Mouse (Mus musculus): ENCODE results near the gene E2f1.

The E2f1 gene

DNA sequence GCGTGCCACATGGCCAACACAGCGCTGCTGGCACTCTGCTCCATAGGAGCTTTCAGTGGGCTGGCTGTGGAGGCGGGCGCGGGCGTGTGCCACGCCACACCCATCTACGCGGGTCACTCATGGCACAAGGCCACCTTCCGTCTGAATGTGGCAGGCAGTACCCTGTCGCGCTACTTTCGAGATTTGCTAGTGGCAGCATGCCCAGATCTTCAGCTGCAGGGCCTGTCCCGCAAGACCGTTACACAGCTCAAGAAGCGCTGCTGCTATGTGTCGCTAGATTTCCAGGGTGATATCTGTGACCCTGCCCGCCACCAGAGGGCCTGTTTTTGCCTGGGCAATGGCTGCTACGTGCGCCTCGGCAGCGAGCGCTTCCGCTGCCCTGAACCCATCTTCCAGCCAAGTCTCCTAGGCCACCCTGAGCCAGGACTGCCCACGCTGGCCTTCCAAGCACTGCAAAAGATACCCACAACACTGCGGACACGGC is 17.2 kb downstream of the E2f1 start:
- DNase-seq (ENCODE audit: low read depth in 1 of 2, low spot score in 2 of 2), result peak; percentile 29 to 48

DNA sequence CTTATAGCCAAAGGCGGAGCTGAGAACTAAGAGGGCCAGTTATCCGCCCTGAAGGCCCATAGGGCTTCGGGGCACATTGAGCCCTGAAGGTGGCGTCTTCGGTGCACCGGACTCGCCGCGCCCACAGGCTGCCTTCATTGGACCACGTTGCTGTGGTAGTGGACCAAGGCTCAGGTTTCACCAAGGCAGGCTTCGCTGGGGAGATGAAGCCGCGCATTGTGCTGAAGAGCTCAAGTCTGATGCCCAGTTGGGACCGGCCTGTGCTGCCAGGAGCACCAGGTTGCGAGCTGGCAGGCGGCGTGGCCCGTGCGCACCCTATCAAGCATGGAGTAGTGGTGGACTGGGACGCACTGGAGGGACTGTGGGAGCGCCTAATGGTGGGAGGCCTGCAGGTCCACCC is 17.8 kb downstream of the E2f1 start:
- no peak for DNase-seq (ENCODE audit: low read depth in 1 of 2, low spot score in 2 of 2)

DNA sequence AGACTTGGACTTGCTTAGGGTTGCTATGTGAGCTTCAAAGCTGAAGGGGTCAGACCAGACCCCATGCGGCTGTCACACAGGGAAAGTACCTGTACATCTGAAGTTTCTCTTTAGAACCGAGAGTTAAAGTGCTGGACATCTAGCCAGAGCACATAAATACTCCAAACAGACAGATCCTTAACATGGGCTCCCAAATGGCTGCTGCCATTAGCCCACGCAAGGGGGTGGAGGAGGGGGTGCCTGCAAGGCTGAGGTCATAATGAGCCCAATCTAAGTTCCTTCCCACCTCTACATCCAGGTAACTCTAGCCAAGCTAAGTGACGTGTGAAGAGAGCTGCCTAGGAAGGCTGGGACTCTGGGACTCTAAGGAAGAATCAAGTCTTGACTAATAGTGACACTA is 18.2 kb downstream of the E2f1 start, which contains the start of gene Actl10:
Gene Actl10, plus strand, starts transcription at position 301 of the 400 bp plus-strand sequence.
- DNase-seq (ENCODE audit: low read depth in 1 of 2, low spot score in 2 of 2), result no peak

DNA sequence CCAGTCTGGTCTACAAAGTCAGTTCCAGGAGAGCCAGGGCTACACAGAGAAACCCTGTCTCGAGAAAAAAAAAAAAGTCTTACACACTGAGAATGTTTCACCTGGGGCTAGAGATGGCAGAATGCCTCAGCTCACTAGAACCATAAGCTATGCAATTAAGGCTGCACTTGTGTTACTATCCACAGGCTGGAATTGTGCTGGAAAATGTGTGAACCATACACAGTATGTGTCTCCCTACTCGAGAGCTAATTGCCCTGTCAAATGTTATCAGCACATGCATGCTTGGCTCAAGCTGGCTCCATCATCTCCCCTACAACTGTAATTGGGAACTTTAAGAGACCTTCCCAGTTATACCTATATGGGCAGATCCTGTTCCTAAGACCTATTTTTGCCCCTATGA is 18.8 kb downstream of the E2f1 start:
- DNase-seq (ENCODE audit: low read depth in 1 of 2, low spot score in 2 of 2), result no peak

DNA sequence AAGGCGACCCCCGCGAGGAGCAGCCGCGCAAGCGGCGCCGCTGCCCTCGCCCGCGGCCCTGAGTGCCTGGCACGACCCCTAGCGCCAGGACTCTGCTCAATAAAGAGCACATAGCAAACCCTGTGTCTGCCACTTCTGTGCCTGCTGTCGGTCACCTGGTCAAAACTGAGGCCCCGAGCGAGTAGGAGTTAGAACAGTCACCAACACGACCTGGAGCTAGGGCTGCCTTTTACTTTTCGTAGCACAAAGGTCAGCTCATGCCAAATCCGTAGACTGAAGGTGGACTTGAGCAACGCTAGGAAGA is 19.9 kb downstream of the E2f1 start:
- no peak for DNase-seq (ENCODE audit: low read depth in 1 of 2, low spot score in 2 of 2)

- no peak for DNase-seq (ENCODE audit: low read depth in 1 of 2, low spot score in 2 of 2)
Observed at GRCm38 (mm10) chr2:154549127-154549885, 20.4 kb downstream of the E2f1 start.

GRCm38 (mm10) chr2:154548688-154549087 is 21.0 kb downstream of the E2f1 start:
- no peak for DNase-seq (ENCODE audit: low read depth in 1 of 2, low spot score in 2 of 2)

- DNase-seq (ENCODE audit: low read depth in 1 of 2, low spot score in 2 of 2), result no peak
Observed at GRCm38 (mm10) chr2:154546711-154547110, 23.0 kb downstream of the E2f1 start, which contains the start of gene 1700003F12Rik. 1700003F12Rik (plus strand) TSS chr2:154547085.

DNA sequence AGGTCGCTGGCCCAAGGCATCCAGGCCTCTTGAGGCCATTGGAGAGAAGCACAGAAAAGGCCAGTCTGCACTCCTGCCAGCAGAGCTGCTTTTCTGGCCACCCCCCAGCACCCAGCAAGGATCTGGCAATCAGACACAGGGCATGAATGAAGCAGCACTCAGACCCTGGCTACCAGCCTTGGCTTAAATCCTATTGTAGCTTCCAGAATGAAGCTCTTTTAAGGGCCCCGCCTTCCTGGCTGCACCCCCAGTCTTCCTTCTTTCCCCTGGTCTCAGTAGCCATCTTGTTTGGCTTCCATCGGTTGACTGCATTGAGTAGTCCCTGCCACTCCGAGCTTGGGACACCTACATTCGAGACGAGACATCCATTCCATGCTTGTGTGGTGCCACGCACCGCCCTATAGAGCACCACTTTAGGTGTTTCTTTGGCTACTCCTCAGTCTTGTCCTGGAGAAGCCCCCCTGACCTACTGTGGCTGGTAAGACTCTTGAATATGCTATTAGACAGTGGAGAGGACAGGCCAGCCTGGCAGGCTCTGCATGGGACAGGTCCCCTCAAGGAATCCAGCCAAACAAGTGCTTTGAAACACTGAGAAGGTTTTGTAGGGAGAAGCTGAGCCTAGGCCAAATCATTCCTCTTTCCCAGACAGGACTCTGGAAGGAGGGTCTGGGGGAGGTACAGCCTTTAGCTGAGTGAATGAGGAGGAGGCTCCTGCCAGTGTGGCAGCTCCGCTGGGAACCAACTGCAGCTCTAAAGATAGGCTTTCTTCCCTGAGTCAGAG is 25.9 kb downstream of the E2f1 start:
- DNase-seq (ENCODE audit: low read depth in 1 of 2, low spot score in 2 of 2), result no peak

DNA sequence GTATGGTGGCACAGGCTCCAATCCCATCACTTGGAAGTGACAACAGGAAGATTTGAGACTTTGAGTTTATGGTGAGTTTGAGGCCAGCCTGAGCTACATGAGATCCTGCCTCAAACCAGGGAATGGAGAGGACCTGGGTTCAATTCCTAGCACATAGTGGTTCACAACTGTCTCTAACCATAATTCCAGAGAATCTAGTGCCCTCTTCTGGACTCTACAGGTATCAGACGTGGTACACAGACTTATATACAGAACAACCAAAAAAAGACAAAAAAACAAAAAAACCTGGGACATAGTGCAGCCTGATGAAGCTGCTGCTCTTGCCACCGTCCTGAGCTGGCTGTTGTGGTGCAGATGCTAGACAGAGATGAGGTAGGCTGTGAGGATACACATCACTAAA is 28.1 kb downstream of the E2f1 start:
- no peak for DNase-seq (ENCODE audit: low read depth in 1 of 2, low spot score in 2 of 2)

DNA sequence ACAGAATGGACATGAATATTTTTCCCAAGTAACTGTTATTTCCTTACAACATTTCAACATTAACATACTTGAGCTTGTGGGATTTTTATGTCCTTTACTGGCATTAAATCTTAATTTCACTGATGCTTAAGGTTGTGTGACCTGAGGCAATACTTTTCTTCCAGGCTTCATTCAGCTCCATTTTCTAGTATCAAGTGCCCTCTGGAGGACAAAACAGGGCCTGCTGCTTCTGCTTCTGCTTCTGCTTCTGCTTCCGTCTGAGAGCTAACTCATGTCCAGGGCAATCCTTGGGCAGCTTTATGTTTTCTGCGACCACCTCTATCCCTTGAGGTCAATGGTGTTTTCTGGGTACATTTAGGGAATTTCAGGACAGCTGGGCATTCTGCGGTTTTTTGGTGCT is 30.0 kb downstream of the E2f1 start:
- DNase-seq (ENCODE audit: low read depth in 1 of 2, low spot score in 2 of 2), result no peak

DNA sequence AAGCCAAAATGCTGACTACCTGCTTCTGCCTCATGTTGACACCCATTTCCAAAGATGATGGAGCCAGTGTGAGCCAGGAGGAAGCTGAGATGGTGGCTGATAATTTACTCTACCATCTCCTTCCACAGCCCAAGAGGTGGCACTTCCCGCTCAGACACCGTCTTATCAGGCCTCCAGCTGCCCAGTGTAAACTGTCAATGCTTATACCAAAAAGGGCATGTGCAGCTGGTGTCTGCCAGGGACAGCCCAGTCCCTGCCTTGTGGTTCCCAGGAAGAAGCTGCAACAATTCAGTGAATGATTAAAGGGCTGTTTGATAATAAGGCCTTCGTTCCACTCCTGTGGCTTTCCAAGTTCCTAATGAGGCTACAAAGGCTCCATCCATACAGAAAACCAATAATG is 31.0 kb downstream of the E2f1 start:
- no peak for DNase-seq (ENCODE audit: low read depth in 1 of 2, low spot score in 2 of 2)

DNA sequence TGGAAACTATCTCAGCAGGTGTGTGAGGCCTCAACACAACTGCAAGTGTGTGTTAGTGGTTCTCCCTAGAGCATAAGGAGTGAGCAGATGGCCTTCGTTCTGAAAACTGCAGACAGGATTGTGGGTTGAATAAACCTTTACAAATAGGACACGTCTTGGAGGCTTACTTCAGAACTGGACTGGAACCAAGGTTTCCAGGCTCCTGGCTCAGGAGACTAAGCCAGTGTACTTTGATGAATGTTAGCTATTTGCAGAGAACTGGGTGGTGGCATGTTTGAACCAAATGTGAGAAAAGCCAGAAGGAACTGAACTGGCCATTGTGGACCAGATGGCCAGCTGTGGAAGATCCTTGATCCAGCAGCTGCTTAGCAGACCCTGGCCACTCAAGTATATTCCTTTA is 31.4 kb downstream of the E2f1 start:
- no peak for DNase-seq (ENCODE audit: low read depth in 1 of 2, low spot score in 2 of 2)

GRCm38 (mm10) chr2:154534704-154535270 is 34.9 kb downstream of the E2f1 start:
- DNase-seq (ENCODE audit: low read depth in 1 of 2, low spot score in 2 of 2), result no peak

- DNase-seq (ENCODE audit: low read depth in 1 of 2, low spot score in 2 of 2), result no peak
Observed at GRCm38 (mm10) chr2:154532888-154533287, 36.8 kb downstream of the E2f1 start.

GRCm38 (mm10) chr2:154526531-154526930 is 43.2 kb downstream of the E2f1 start:
- no peak for DNase-seq (ENCODE audit: low read depth in 1 of 2, low spot score in 2 of 2)

- no peak for DNase-seq (ENCODE audit: low read depth in 1 of 2, low spot score in 2 of 2)
Observed at GRCm38 (mm10) chr2:154525285-154525684, 44.4 kb downstream of the E2f1 start.

GRCm38 (mm10) chr2:154522334-154522733 is 47.4 kb downstream of the E2f1 start:
- DNase-seq (ENCODE audit: low read depth in 1 of 2, low spot score in 2 of 2), result no peak

DNA sequence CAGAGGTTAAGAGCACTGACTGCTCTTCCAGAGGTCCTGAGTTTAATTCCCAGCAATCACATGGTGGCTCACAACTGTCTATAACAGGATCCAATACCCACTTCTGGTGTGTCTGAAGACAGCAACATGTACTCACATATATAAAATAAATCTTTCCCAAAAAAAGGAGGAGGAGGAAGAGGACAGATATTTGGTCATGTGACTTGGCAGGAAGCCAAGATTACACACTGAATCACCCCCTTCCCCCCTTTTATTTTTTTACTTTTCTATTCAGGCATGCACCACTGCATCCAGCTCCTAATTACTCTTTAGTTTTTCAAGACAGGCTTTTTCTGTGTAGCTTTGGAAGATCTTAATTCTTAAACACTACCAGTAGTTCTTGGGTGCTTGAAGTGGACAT is 48.2 kb downstream of the E2f1 start:
- DNase-seq (ENCODE audit: low read depth in 1 of 2, low spot score in 2 of 2), result no peak

GRCm38 (mm10) chr2:154517424-154517823 is 52.3 kb downstream of the E2f1 start:
- DNase-seq (ENCODE audit: low read depth in 1 of 2, low spot score in 2 of 2), result no peak

GRCm38 (mm10) chr2:154516944-154517343 is 52.7 kb downstream of the E2f1 start:
- no peak for DNase-seq (ENCODE audit: low read depth in 1 of 2, low spot score in 2 of 2)

DNA sequence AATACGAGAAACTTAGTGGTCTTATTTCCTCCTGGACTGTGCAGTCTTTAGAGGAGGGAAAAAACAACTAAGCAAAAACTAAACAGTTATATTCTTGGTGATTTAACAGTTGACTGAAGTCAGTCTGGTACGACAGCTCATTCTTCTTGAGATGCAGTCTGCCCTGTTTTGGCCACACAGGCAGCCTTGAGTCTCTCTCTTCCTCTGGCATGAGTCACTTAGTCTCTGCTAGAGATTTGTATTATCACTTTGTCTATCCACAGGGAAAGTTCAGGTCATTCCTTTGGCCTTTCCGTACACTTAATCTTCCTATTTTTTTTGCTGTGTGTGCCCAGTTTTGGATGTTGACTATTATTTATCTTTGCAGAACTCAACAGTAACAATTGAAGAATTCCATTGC is 59.6 kb downstream of the E2f1 start:
- DNase-seq (ENCODE audit: low read depth in 1 of 2, low spot score in 2 of 2), result no peak

Data from monocyte, adult 2 months (primary cell).